In genomic region chr1:163158491-163158890, GRCm38 (mm10) we compare ENCODE assay signal across 27 mouse cellular contexts.
"Had no signal": no experiment of that assay in that cellular context is flagged by ENCODE, and none has a peak within 500 bp of the region (broad histone marks: within the 10 kb centered on the region; RNA-seq: fewer than 3 reads in every experiment).

No protein-coding gene starts in this region.

- H3K36me3 ChIP-seq: heart, embryonic 13.5 days; heart, embryonic 15.5 days; hindbrain, embryonic 10.5 days; hindbrain, embryonic 12.5 days; intestine, embryonic 15.5 days; limb, embryonic 10.5 days; limb, embryonic 12.5 days; liver, embryonic 13.5 days had no signal

- H3K9me3 ChIP-seq: heart, embryonic 13.5 days; heart, embryonic 15.5 days; hindbrain, embryonic 10.5 days; hindbrain, embryonic 12.5 days; intestine, embryonic 15.5 days; limb, embryonic 10.5 days; limb, embryonic 12.5 days; liver, embryonic 13.5 days had no signal

- H3K4me3 ChIP-seq: heart, adult 2 months; heart, embryonic 13.5 days; heart, embryonic 15.5 days; hindbrain, embryonic 10.5 days; hindbrain, embryonic 12.5 days; intestine, embryonic 15.5 days; layer of hippocampus, adult 2 months; left cerebral cortex, adult 2 months; limb, embryonic 10.5 days; limb, embryonic 12.5 days; liver, embryonic 13.5 days had no signal

- H3K4me2 ChIP-seq: heart, embryonic 11.5 days; heart, embryonic 13.5 days; heart, embryonic 15.5 days; hindbrain, embryonic 12.5 days; hindbrain, embryonic 14.5 days; intestine, embryonic 15.5 days; limb, embryonic 12.5 days; liver, embryonic 11.5 days; liver, embryonic 13.5 days had no signal

- H3K9ac ChIP-seq: heart, embryonic 13.5 days; heart, embryonic 15.5 days; hindbrain, embryonic 12.5 days; hindbrain, embryonic 14.5 days; intestine, embryonic 15.5 days; limb, embryonic 12.5 days; liver, embryonic 13.5 days had no signal

- DNase-seq: gastrocnemius, postnatal 14 days; gastrocnemius, postnatal 36 days; heart, adult 11 months; heart, adult 2 months; heart, postnatal 4 days; kidney, adult 18-20 months; kidney, adult 8-10 months; kidney, postnatal 10 days; kidney, postnatal 25 days; kidney, postnatal 4 days; liver; liver, embryonic 13.5 days had no signal

- H3K27me3 ChIP-seq: heart, embryonic 13.5 days; heart, embryonic 15.5 days; hindbrain, embryonic 12.5 days; intestine, embryonic 15.5 days; limb, embryonic 12.5 days; liver, embryonic 13.5 days had no signal

- ATAC-seq: hindbrain, embryonic 16.5 days; inflammation-experienced regulatory T-cells, adult 6 months; intestine, embryonic 15.5 days; intestine, postnatal 0 days had no signal

- H3K27ac ChIP-seq: heart, adult 2 months; heart, embryonic 13.5 days; heart, embryonic 15.5 days; hindbrain, embryonic 10.5 days; hindbrain, embryonic 12.5 days; hindbrain, embryonic 14.5 days; intestine, embryonic 15.5 days; layer of hippocampus, adult 2 months; left cerebral cortex, adult 2 months; limb, embryonic 10.5 days; limb, embryonic 12.5 days; liver, embryonic 13.5 days had no signal

- H3K4me1 ChIP-seq: heart, embryonic 15.5 days; hindbrain, embryonic 10.5 days; hindbrain, embryonic 12.5 days; intestine, embryonic 15.5 days; liver, embryonic 13.5 days had no signal
